Mouse (Mus musculus): ENCODE results near the gene 1700020N01Rik.
A peak's percentile ranks its signal among the peaks of the same experiment; 100 is the strongest.

1700020N01Rik gene

GRCm38 (mm10) chr10:21592896-21593380, at the start of gene 1700020N01Rik:
Gene 1700020N01Rik (plus strand): TSS chr10:21593145.
- DNase-seq: no peak

- no peak for DNase-seq
These were observed 49.2 kb upstream of the 1700020N01Rik start for GRCm38 (mm10) chr10:21543576-21544278.

GRCm38 (mm10) chr10:21544721-21545120, 48.2 kb upstream of the 1700020N01Rik start:
- no peak for DNase-seq

GRCm38 (mm10) chr10:21545446-21545845, 47.5 kb upstream of the 1700020N01Rik start:
- no peak for DNase-seq

GRCm38 (mm10) chr10:21548871-21549505, 44.0 kb upstream of the 1700020N01Rik start:
- DNase-seq: no peak

GRCm38 (mm10) chr10:21552967-21553682, 39.8 kb upstream of the 1700020N01Rik start:
- DNase-seq: peak in 1 of 2 experiments; percentile 14

GRCm38 (mm10) chr10:21553683-21554035, 39.3 kb upstream of the 1700020N01Rik start:
- no peak for DNase-seq

GRCm38 (mm10) chr10:21554896-21555580, 37.9 kb upstream of the 1700020N01Rik start:
- no peak for DNase-seq

GRCm38 (mm10) chr10:21559769-21560168, 33.2 kb upstream of the 1700020N01Rik start:
- DNase-seq: peak; percentile 18 to 26

GRCm38 (mm10) chr10:21561181-21561580, 31.8 kb upstream of the 1700020N01Rik start:
- no peak for DNase-seq

- DNase-seq: no peak
These were observed 29.5 kb upstream of the 1700020N01Rik start for GRCm38 (mm10) chr10:21563446-21563845.

GRCm38 (mm10) chr10:21564189-21564588, 28.8 kb upstream of the 1700020N01Rik start:
- no peak for DNase-seq

- DNase-seq: no peak
These were observed 26.9 kb upstream of the 1700020N01Rik start for GRCm38 (mm10) chr10:21566074-21566473.

- no peak for DNase-seq
These were observed 21.3 kb upstream of the 1700020N01Rik start for GRCm38 (mm10) chr10:21571615-21572014.

- no peak for DNase-seq
These were observed 19.2 kb upstream of the 1700020N01Rik start for GRCm38 (mm10) chr10:21573713-21574112.

GRCm38 (mm10) chr10:21575806-21576378, 17.1 kb upstream of the 1700020N01Rik start:
- DNase-seq: no peak

GRCm38 (mm10) chr10:21577798-21578197, 15.1 kb upstream of the 1700020N01Rik start:
- no peak for DNase-seq

- no peak for DNase-seq
These were observed 11.4 kb upstream of the 1700020N01Rik start for GRCm38 (mm10) chr10:21581546-21581945.

- no peak for DNase-seq
These were observed 5.9 kb upstream of the 1700020N01Rik start for GRCm38 (mm10) chr10:21587041-21587440.

- no peak for DNase-seq
These were observed 4.7 kb upstream of the 1700020N01Rik start for GRCm38 (mm10) chr10:21588007-21588852.

- DNase-seq: peak; percentile 57 to 65
These were observed 8.0 kb downstream of the 1700020N01Rik start for GRCm38 (mm10) chr10:21600931-21601330.

- no peak for DNase-seq
These were observed 11.5 kb downstream of the 1700020N01Rik start for GRCm38 (mm10) chr10:21604476-21604875.

Measured in thymus, postnatal 36 days (tissue).